Mouse (Mus musculus) MEL (cell line): Measurements from ENCODE around the gene Ppp1r10. TPM values are rescaled to one million over a fixed set of nuclear protein-coding genes. Genes with fewer than 3 reads are reported as not detected.

Experiments used
- DNase-seq: peaks from one replicate; pipeline ENCODE4 v3.0.0; 2011; ENCODE audit warnings: low read depth, low spot score
- H3K27ac ChIP-seq: 2 replicates; pipeline ENCODE4 v1.5.1; 2012; ENCODE audit warnings: low read depth, mild to moderate bottlenecking, control low read depth, low read length, moderate library complexity; ENCODE audit not compliant: control insufficient read depth
- H3K27me3 ChIP-seq, 2 experiments: fragments of 150-350 bp in 1 of 2; sonication (generic) in 1 of 2; 2 replicates each; pipeline ENCODE4 v1.6.1; 2012; ENCODE audit warnings: low read length in 2 of 2, mild to moderate bottlenecking in 2 of 2, improper control_type of control experiment in 1 of 2, moderate library complexity in 1 of 2; ENCODE audit not compliant: insufficient read depth in 2 of 2, control insufficient read depth in 1 of 2
- H3K36me3 ChIP-seq, 2 experiments: 2 replicates each; pipeline ENCODE4 v1.6.1; 2012 to 2014; ENCODE audit warnings: low read length in 2 of 2, improper control_type of control experiment in 1 of 2, inconsistent platforms in 1 of 2, mild to moderate bottlenecking in 1 of 2; ENCODE audit not compliant: insufficient read depth in 2 of 2, control insufficient read depth in 1 of 2
- H3K4me1 ChIP-seq, 2 experiments: fragments of 150-350 bp in 1 of 2; sonication (generic) in 1 of 2; 2 replicates each; pipeline ENCODE4 v1.6.1; 2012; ENCODE audit warnings: low read length in 2 of 2, improper control_type of control experiment in 1 of 2, mild to moderate bottlenecking in 1 of 2; ENCODE audit not compliant: insufficient read depth in 2 of 2, control insufficient read depth in 1 of 2
- H3K4me3 ChIP-seq, 2 experiments: fragments of 150-350 bp in 1 of 2; sonication (generic) in 1 of 2; 2 replicates each; pipeline ENCODE4 v1.5.1; 2012; ENCODE audit warnings: low read depth in 2 of 2, low read length in 2 of 2, mild to moderate bottlenecking in 2 of 2, moderate library complexity in 2 of 2, control low read depth in 1 of 2, improper control_type of control experiment in 1 of 2; ENCODE audit not compliant: control insufficient read depth in 1 of 2, insufficient read depth in 1 of 2
- H3K79me2 ChIP-seq: 2 replicates; pipeline ENCODE4 v1.6.1; 2012; ENCODE audit warnings: mild to moderate bottlenecking, low read length, moderate library complexity; ENCODE audit not compliant: control insufficient read depth, poor library complexity, insufficient read depth
- H3K9ac ChIP-seq: 2 replicates; pipeline ENCODE4 v1.6.1; 2012; ENCODE audit warnings: low read depth, mild to moderate bottlenecking, control low read depth, low read length, moderate library complexity; ENCODE audit not compliant: control insufficient read depth, poor library complexity, severe bottlenecking
- H3K9me3 ChIP-seq: fragments of 150-350 bp; sonication (generic); replicated peaks from 2 replicates; pipeline ENCODE4 v1.6.1; 2012; ENCODE audit warnings: mild to moderate bottlenecking, low read length, improper control_type of control experiment, moderate library complexity; ENCODE audit not compliant: insufficient read depth
- BHLHE40 ChIP-seq: IDR thresholded peaks from 2 replicates; pipeline ENCODE4 v1.6.1; 2012; ENCODE audit warnings: low read depth, mild to moderate bottlenecking, inconsistent platforms, low read length, improper control_type of control experiment, borderline replicate concordance
- CHD1 ChIP-seq: IDR thresholded peaks from 2 replicates; pipeline ENCODE4 v1.6.1; 2012; ENCODE audit warnings: low read depth, mild to moderate bottlenecking, inconsistent platforms, low read length, improper control_type of control experiment
- CHD2 ChIP-seq: IDR thresholded peaks from 2 replicates; pipeline ENCODE4 v1.6.1; 2011; ENCODE audit warnings: low read length, improper control_type of control experiment
- CTCF ChIP-seq, 3 experiments: IDR thresholded peaks in 2 of 3; conservative IDR thresholded peaks in 1 of 3; 2 replicates each; pipeline ENCODE4 v1.5.1; 2011 to 2012; ENCODE audit warnings: low read length in 3 of 3, low read depth in 2 of 3, mild to moderate bottlenecking in 2 of 3, improper control_type of control experiment in 1 of 3, inconsistent platforms in 1 of 3, mixed read lengths in 1 of 3, moderate library complexity in 1 of 3; ENCODE audit not compliant: control insufficient read depth in 1 of 3, insufficient read depth in 1 of 3, poor library complexity in 1 of 3, severe bottlenecking in 1 of 3
- E2F4 ChIP-seq: IDR thresholded peaks from 2 replicates; pipeline ENCODE4 v1.6.1; 2011; ENCODE audit warnings: low read depth, low read length, improper control_type of control experiment, borderline replicate concordance
- EP300 ChIP-seq, 2 experiments: IDR thresholded peaks; 2 replicates each; pipeline ENCODE4 v1.6.1; 2011; ENCODE audit warnings: improper control_type of control experiment in 2 of 2, low read length in 2 of 2, low read depth in 1 of 2, mild to moderate bottlenecking in 1 of 2
- GABPA ChIP-seq: IDR thresholded peaks from 2 replicates; pipeline ENCODE4 v1.6.1; 2012; ENCODE audit warnings: low read depth, mild to moderate bottlenecking, inconsistent platforms, low read length, improper control_type of control experiment, moderate library complexity
- HCFC1 ChIP-seq: IDR thresholded peaks from 2 replicates; pipeline ENCODE4 v1.6.1; 2012; ENCODE audit warnings: low read depth, mild to moderate bottlenecking, inconsistent platforms, low read length, improper control_type of control experiment, moderate library complexity
- JUND ChIP-seq: IDR thresholded peaks from 2 replicates; pipeline ENCODE4 v1.6.1; 2011; ENCODE audit warnings: low read depth, mild to moderate bottlenecking, improper control_type of control experiment, low read length
- MAFK ChIP-seq: IDR thresholded peaks from 2 replicates; pipeline ENCODE4 v1.6.1; 2011; ENCODE audit warnings: low read depth, mild to moderate bottlenecking, low read length, improper control_type of control experiment, borderline replicate concordance
- MAX ChIP-seq: IDR thresholded peaks from 2 replicates; pipeline ENCODE4 v1.6.1; 2011; ENCODE audit warnings: low read length, improper control_type of control experiment
- MAZ ChIP-seq: IDR thresholded peaks from 2 replicates; pipeline ENCODE4 v1.6.1; 2012; ENCODE audit warnings: low read depth, mild to moderate bottlenecking, inconsistent platforms, low read length, improper control_type of control experiment
- MXI1 ChIP-seq: IDR thresholded peaks from 2 replicates; pipeline ENCODE4 v1.6.1; 2011; ENCODE audit warnings: mild to moderate bottlenecking, low read depth, low read length, improper control_type of control experiment
- MYC ChIP-seq: IDR thresholded peaks from 2 replicates; pipeline ENCODE4 v1.6.1; 2011; ENCODE audit warnings: low read depth, mild to moderate bottlenecking, low read length, improper control_type of control experiment, moderate library complexity
- POLR2A ChIP-seq, 2 experiments: IDR thresholded peaks; 2 replicates each; pipeline ENCODE4 v1.6.1; 2011 to 2012; ENCODE audit warnings: low read length in 2 of 2, mild to moderate bottlenecking in 2 of 2, control low read depth in 1 of 2, improper control_type of control experiment in 1 of 2, low read depth in 1 of 2, moderate library complexity in 1 of 2; ENCODE audit not compliant: control insufficient read depth in 1 of 2, insufficient read depth in 1 of 2, poor library complexity in 1 of 2
- POLR2AphosphoS5 ChIP-seq: IDR thresholded peaks from 2 replicates; pipeline ENCODE4 v1.6.1; 2012; ENCODE audit warnings: low read depth, borderline replicate concordance, mild to moderate bottlenecking, inconsistent platforms, low read length, moderate library complexity, mixed read lengths
- RAD21 ChIP-seq: IDR thresholded peaks from 2 replicates; pipeline ENCODE4 v1.6.1; 2011; ENCODE audit warnings: mild to moderate bottlenecking, low read depth, low read length, improper control_type of control experiment
- SIN3A ChIP-seq: IDR thresholded peaks from 2 replicates; pipeline ENCODE4 v1.6.1; 2012; ENCODE audit warnings: low read length, improper control_type of control experiment, inconsistent platforms
- TAL1 ChIP-seq: IDR thresholded peaks from 2 replicates; pipeline ENCODE4 v1.6.1; 2012; ENCODE audit warnings: mild to moderate bottlenecking, inconsistent platforms, low read length, moderate library complexity, mixed read lengths
- TBP ChIP-seq: IDR thresholded peaks from 2 replicates; pipeline ENCODE4 v1.8.0; 2011; ENCODE audit warnings: low read depth, low read length, improper control_type of control experiment
- TCF12 ChIP-seq: IDR thresholded peaks from 2 replicates; pipeline ENCODE4 v1.6.1; 2014; ENCODE audit warnings: low read depth, mild to moderate bottlenecking, inconsistent platforms, low read length, improper control_type of control experiment, moderate library complexity
- UBTF ChIP-seq: IDR thresholded peaks from 2 replicates; pipeline ENCODE4 v1.6.1; 2012; ENCODE audit warnings: low read depth, mild to moderate bottlenecking, inconsistent platforms, low read length, improper control_type of control experiment, moderate library complexity, borderline replicate concordance; ENCODE audit not compliant: insufficient read depth
- USF1 ChIP-seq: IDR thresholded peaks from 2 replicates; pipeline ENCODE4 v1.6.1; 2014; ENCODE audit warnings: low read depth, mild to moderate bottlenecking, inconsistent platforms, low read length, improper control_type of control experiment, moderate library complexity
- ZC3H11A ChIP-seq: IDR thresholded peaks from 2 replicates; pipeline ENCODE4 v1.6.1; 2012; ENCODE audit warnings: low read depth, mild to moderate bottlenecking, inconsistent platforms, low read length, improper control_type of control experiment
- ZKSCAN1 ChIP-seq: IDR thresholded peaks from 2 replicates; pipeline ENCODE4 v1.6.1; 2012; ENCODE audit warnings: low read depth, mild to moderate bottlenecking, inconsistent platforms, low read length, improper control_type of control experiment, moderate library complexity
- ZMIZ1 ChIP-seq: IDR thresholded peaks from 2 replicates; pipeline ENCODE4 v1.6.1; 2012; ENCODE audit warnings: low read depth, mild to moderate bottlenecking, inconsistent platforms, low read length, improper control_type of control experiment, moderate library complexity
- polyA plus RNA-seq, 2 experiments: library from polyadenylated mRNA; stranded (reverse) in 1 of 2; unstranded in 1 of 2; fragments of >175 nt in 1 of 2; fragments of >200 nt in 1 of 2; gene quantifications; 2 replicates each; pipeline versions ENCODE4 v1.2.1 to v1.2.4; 2012; ENCODE audit warnings: low replicate concordance in 2 of 2, low read depth in 1 of 2; ENCODE audit not compliant: insufficient read length in 2 of 2, insufficient read depth in 1 of 2, missing spikeins in 1 of 2
- total RNA-seq: library from RNA; depleted of rRNA; stranded (reverse); fragments of 300-350 nt; gene quantifications from 2 replicates; pipeline ENCODE4 v1.2.3, GENCODE M21; 2012; rRNA removed

Gene Ppp1r10
- total RNA-seq, result 24.2 and 25.3 TPM in 2 replicates
- 10 to 100 TPM in 1 of 2 experiments, not detected in 1; 61.4 TPM for polyA plus RNA-seq

DNA sequence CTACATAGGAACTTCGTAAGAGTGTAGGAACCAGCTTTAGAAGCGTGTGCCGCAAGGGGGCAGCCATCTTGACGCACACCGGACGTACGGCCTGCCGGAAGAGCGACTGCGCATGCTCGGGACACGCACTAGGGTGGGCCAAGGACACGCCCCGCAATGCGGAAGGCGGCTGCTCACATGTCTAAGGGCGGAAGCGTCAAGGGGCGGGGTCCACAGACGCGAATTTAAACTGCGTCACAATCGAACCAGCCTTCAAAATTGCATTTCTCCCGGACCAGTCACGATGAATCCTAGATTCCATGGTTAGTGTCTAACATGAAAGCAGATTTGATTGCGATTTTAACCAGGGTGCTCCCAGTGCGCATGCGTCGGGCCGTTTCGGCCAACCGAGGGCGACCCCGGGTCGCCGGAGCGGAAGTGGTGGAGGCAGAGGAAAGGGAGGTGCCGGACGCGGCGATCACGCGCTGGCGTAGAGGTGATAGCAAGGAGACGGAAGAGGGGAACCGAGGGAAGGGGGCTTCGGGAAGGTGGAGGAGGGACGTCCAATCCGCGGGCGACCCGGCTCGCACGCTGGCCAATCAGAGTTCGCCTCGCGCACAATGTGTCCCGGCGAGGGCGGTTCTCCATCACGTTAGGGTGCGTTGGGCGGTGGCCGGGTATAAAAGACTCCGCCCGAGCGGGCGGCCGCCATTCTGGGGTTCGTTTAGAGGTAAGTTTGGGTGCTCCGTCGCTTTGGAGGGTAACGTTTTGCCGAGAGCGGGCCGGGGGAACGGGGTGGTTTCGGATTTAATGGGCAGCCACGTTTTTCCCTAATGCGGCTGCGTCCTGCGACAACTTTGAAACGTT lies at the start of gene Ppp1r10, which contains the start of gene Mrps18b:
TSS of gene Ppp1r10 (plus strand) at position 138 of the 846 bp plus-strand sequence.
TSS of gene Mrps18b (minus strand) at position 93 of the 846 bp plus-strand sequence.
- Histone ChIP-seq H3K9ac (peak within 1 kb of the TSS; percentile 97), H3K36me3 (peaks cover 0 to 29% of the 10 kb centered on the region in 2 experiments), H3K4me1 (peaks cover 8 to 29% of the 10 kb centered on the region in 2 experiments), H3K27ac (peak within 1 kb of the TSS; percentile 98), H3K9me3 (no peaks in the 10 kb centered on the region), H3K4me3 (peak within 1 kb of the TSS; percentile 79 to 95), H3K79me2 (peaks cover 56% of the 10 kb centered on the region), H3K27me3 (no peaks in the 10 kb centered on the region)
- TF ChIP-seq JUND (no peak), UBTF (no peak), CHD1 (no peak), POLR2A (IDR thresholded peaks at IDR 0.05; ENCODE audit: control insufficient read depth in 1 of 2, insufficient read depth in 1 of 2, low read depth in 1 of 2, low read length in 2 of 2, poor library complexity in 1 of 2) (peak; percentile 89 to 97), ZMIZ1 (no peak), CTCF (IDR thresholded peaks at IDR 0.05 in 2 of 3, conservative IDR thresholded peaks at IDR 0.05 in 1 of 3; ENCODE audit: control insufficient read depth in 1 of 3, insufficient read depth in 1 of 3, low read depth in 2 of 3, low read length in 3 of 3, poor library complexity in 1 of 3, severe bottlenecking in 1 of 3) (0 out of 6 replicates have a peak, but pooled peaks of 2 of the 3 experiments have one; percentile 8 to 21), TBP (peak; percentile 99), POLR2AphosphoS5 (peak; percentile 96), EP300 (IDR thresholded peaks at IDR 0.05; ENCODE audit: low read depth in 1 of 2, low read length in 2 of 2) (no peak), RAD21 (no peak)
- peak; percentile 99 for DNase-seq

DNA sequence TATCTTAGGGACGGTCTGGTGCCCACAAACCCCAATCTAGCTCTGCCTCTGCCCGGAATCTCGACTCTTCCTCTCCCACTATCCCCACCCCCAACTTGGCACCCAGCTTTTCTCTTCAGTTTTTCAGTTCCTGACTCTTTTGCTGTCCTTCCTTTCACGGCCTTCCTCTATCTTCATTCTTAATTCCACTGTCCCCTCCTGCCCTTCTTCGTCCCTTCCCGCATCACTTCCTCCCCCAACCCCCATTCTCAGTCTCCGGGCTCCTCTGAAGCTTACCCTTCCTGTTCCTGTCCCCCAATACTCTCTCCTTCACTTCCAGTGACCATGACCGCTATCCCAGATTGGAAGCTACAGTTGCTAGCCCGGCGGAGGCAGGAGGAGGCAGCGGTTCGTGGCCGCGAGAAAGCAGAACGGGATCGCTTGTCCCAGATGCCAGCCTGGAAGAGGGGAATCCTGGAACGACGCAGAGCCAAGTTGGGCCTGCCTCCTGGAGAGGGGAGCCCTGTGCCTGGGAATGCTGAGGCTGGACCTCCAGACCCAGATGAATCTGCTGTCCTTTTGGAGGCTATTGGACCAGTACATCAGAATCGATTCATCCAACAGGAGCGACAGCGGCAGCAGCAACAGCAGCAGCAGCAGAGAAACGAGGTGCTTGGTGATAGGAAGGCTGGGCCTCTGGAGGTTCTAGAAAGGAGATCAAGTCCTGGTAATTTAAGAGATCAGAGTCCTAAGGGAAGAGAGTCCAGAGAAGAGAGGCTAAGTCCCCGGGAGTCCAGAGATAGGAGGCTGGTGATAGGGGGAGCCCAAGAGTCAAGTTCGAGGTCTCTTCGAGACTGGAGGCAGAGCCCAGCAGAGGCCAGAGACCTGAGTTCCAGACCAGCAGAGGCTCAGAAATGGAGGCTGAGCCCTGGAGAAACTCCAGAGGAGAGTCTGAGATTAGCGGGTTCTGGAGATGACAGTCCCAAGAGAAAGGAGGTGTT lies 49.0 kb upstream of the Ppp1r10 start:
- peak; percentile 62 for DNase-seq
- Histone ChIP-seq H3K79me2 (peaks cover 18% of the 10 kb centered on the region), H3K27me3 (no peaks in the 10 kb centered on the region), H3K4me1 (peaks cover 2 to 13% of the 10 kb centered on the region in 2 experiments; a peak in 3 of 4 replicates), H3K36me3 (peaks cover 0 to 3% of the 10 kb centered on the region in 2 experiments; a peak in 2 of 4 replicates), H3K9ac (peak overlapping the region; percentile 77), H3K27ac (peak overlapping the region; percentile 48), H3K9me3 (no peaks in the 10 kb centered on the region), H3K4me3 (peak overlapping the region; percentile 70)
- TF ChIP-seq USF1 (no peak), JUND (no peak), HCFC1 (peak; percentile 22; the same call in 1 of the 2 replicates), CHD1 (no peak), MAX (no peak), ZKSCAN1 (no peak), MXI1 (no peak), TCF12 (no peak), MYC (no peak), SIN3A (peak; percentile 42; the same call in 1 of the 2 replicates), BHLHE40 (no peak), E2F4 (no peak), ZC3H11A (no peak), POLR2A (IDR thresholded peaks at IDR 0.05; ENCODE audit: control insufficient read depth in 1 of 2, insufficient read depth in 1 of 2, low read depth in 1 of 2, low read length in 2 of 2, poor library complexity in 1 of 2) (no peak), MAZ (no peak), TAL1 (no peak), GABPA (no peak), CHD2 (no peak), MAFK (no peak)
